Mouse (Mus musculus): ENCODE measurements around the gene Cabp2. TPM values are rescaled to one million over a fixed set of nuclear protein-coding genes. Genes with fewer than 3 reads are reported as not detected.
A peak's percentile ranks its signal among the peaks of the same experiment; 100 is the strongest.
"Not testable (repeated sequence)": the region's sequence is repeated elsewhere in the genome, so short reads cannot be mapped to it uniquely, and the experiment has no call there.

Cabp2 gene
- polyA plus RNA-seq (2014; fragmentation: Nextera tagmentation; extraction: Ambion mirVana), result not detected in 2 replicates

DNA sequence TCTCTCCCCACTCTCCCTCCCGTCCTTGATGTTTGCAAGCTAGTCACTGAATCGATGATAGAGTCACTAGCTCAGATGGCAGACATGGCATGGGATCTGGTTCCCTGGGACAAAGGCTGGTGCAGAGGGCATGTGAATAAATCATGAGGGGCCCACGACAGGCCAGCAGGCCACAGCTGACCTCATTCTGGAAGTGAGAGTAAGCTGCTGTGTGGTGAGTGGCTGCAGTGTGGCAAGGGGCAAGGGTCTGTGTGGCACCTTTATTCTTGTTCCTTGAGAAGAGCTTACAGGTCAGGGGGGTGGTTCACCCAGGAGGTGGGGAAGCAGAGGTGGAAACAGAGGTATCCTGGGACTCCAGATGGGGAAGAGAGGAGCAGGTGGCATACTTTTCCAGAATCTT, at the start of gene Cabp2:
Gene Cabp2 (plus strand): TSS at position 185 of the 400 bp plus-strand sequence.
- no peak within 1 kb of the TSS for H3K4me3 ChIP-seq (ENCODE audit: low read depth, low read length)
- no peak within 1 kb of the TSS for H3K9ac ChIP-seq (replicated peaks; ENCODE audit: low read length)
- H3K36me3 ChIP-seq (replicated peaks; ENCODE audit: control insufficient read depth, insufficient read depth, low read depth, low read length), result no peaks in the 10 kb centered on the region
- H3K9me3 ChIP-seq (replicated peaks; ENCODE audit: control insufficient read depth, low read length), result no peaks in the 10 kb centered on the region
- H3K27ac ChIP-seq (replicated peaks; ENCODE audit: low read depth, low read length), result no peak within 1 kb of the TSS
- no peak within 1 kb of the TSS for H3K4me2 ChIP-seq (ENCODE audit: low read depth, low read length)
- no peaks in the 10 kb centered on the region for H3K4me1 ChIP-seq (ENCODE audit: control insufficient read depth, insufficient read depth, low read length)
- DNase-seq (ENCODE audit: low spot score) (no peak), ATAC-seq (replicated peaks; ENCODE audit: insufficient number of reproducible peaks, low FRiP score, low TSS enrichment, low read depth) (no peak)
- 72% methylated on average over 3 of the region's 3 CpGs for WGBS
- H3K27me3 ChIP-seq (ENCODE audit: control insufficient read depth, insufficient read depth, low read length), result no peaks in the 10 kb centered on the region

DNA sequence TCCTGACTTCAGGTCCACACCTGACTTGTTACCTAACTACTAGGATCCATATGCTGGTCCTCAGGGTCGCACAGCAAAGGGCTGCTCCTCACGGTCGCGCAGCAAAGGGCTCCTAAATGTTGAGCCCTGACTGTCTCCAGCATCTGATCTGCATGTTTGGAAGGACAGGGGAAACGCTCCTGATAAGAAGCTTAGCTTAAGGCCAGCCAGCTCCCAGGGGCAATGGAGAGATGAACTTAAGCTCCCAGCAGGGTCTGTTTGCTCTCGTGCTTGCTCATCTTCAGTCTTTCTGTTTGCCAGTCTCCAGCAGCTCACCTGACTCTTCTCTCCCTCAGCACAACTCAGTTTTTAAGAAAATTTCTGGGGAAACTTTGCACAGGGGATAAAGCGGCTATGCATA, 48.7 kb upstream of the Cabp2 start:
- H3K4me1 ChIP-seq (ENCODE audit: control insufficient read depth, insufficient read depth, low read length), result no peaks in the 10 kb centered on the region

DNA sequence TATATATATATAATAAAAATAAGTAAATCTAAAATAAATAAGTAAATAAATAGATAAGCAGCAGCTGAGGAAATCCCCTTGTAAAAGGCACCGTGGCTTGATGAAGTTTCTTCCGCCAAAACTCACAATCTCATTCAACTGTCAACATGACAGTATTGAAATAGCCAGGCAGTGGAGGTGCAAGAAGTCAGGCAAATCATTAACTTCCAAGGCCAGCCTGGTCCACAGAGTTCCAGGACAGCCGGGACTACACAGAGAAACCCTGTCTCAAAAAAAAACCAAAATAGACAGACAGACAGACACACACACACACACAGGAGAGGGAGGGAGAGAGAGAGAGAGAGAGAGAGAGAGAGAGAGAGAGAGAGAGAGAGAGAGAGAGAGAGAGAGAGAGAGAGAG, 48.1 kb upstream of the Cabp2 start:
- Histone ChIP-seq H3K27ac (replicated peaks; ENCODE audit: low read depth, low read length) (no peak overlapping the region), H3K27me3 (ENCODE audit: control insufficient read depth, insufficient read depth, low read length) (no peaks in the 10 kb centered on the region), H3K4me2 (ENCODE audit: low read depth, low read length) (no peak overlapping the region), H3K9me3 (replicated peaks; ENCODE audit: control insufficient read depth, low read length) (no peaks in the 10 kb centered on the region), H3K36me3 (replicated peaks; ENCODE audit: control insufficient read depth, insufficient read depth, low read depth, low read length) (no peaks in the 10 kb centered on the region), H3K9ac (replicated peaks; ENCODE audit: low read length) (no peak overlapping the region), H3K4me1 (ENCODE audit: control insufficient read depth, insufficient read depth, low read length) (no peaks in the 10 kb centered on the region), H3K4me3 (ENCODE audit: low read depth, low read length) (no peak overlapping the region)
- 85% methylated on average over 3 of the region's 3 CpGs for WGBS
- ATAC-seq (replicated peaks; ENCODE audit: insufficient number of reproducible peaks, low FRiP score, low TSS enrichment, low read depth) (no peak), DNase-seq (ENCODE audit: low spot score) (no peak)

More for the DNA sequence above, 48.7 kb upstream of the Cabp2 start:
- Histone ChIP-seq H3K9me3 (replicated peaks; ENCODE audit: control insufficient read depth, low read length) (no peaks in the 10 kb centered on the region), H3K9ac (replicated peaks; ENCODE audit: low read length) (no peak overlapping the region), H3K27me3 (ENCODE audit: control insufficient read depth, insufficient read depth, low read length) (no peaks in the 10 kb centered on the region), H3K4me3 (ENCODE audit: low read depth, low read length) (no peak overlapping the region), H3K27ac (replicated peaks; ENCODE audit: low read depth, low read length) (no peak overlapping the region), H3K36me3 (replicated peaks; ENCODE audit: control insufficient read depth, insufficient read depth, low read depth, low read length) (no peaks in the 10 kb centered on the region), H3K4me2 (ENCODE audit: low read depth, low read length) (no peak overlapping the region)
- ATAC-seq (replicated peaks; ENCODE audit: insufficient number of reproducible peaks, low FRiP score, low TSS enrichment, low read depth) (no peak), DNase-seq (ENCODE audit: low spot score) (no peak)
- 56% methylated on average over 7 of the region's 7 CpGs for WGBS

DNA sequence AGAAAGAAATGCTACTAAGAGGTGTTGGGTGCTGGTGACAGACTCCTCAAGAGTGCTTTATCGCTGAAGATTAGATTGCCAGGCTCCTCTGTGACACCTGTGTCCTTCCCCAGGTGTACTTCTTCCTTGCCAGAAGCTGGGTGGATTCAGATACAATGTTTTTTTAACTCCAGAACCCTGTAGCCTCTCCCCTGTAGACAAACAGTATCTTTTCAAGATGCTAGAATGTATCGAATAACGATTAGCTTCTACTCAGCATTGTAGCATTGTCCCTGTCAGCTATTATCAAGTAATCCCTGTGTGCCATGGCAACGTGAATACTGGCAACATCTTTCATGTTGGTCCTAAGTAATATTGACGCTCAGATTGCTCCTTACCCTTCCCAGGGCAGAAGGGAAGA, 47.6 kb upstream of the Cabp2 start:
- ATAC-seq (replicated peaks; ENCODE audit: insufficient number of reproducible peaks, low FRiP score, low TSS enrichment, low read depth), result no peak
- Histone ChIP-seq H3K27me3 (ENCODE audit: control insufficient read depth, insufficient read depth, low read length) (no peaks in the 10 kb centered on the region), H3K36me3 (replicated peaks; ENCODE audit: control insufficient read depth, insufficient read depth, low read depth, low read length) (no peaks in the 10 kb centered on the region), H3K4me1 (ENCODE audit: control insufficient read depth, insufficient read depth, low read length) (no peaks in the 10 kb centered on the region), H3K9me3 (replicated peaks; ENCODE audit: control insufficient read depth, low read length) (no peaks in the 10 kb centered on the region), H3K9ac (replicated peaks; ENCODE audit: low read length) (no peak overlapping the region), H3K4me2 (ENCODE audit: low read depth, low read length) (no peak overlapping the region), H3K27ac (replicated peaks; ENCODE audit: low read depth, low read length) (no peak overlapping the region), H3K4me3 (ENCODE audit: low read depth, low read length) (no peak overlapping the region)
- DNase-seq (ENCODE audit: low spot score), result no peak
- 63% methylated on average over 5 of the region's 5 CpGs for WGBS

DNA sequence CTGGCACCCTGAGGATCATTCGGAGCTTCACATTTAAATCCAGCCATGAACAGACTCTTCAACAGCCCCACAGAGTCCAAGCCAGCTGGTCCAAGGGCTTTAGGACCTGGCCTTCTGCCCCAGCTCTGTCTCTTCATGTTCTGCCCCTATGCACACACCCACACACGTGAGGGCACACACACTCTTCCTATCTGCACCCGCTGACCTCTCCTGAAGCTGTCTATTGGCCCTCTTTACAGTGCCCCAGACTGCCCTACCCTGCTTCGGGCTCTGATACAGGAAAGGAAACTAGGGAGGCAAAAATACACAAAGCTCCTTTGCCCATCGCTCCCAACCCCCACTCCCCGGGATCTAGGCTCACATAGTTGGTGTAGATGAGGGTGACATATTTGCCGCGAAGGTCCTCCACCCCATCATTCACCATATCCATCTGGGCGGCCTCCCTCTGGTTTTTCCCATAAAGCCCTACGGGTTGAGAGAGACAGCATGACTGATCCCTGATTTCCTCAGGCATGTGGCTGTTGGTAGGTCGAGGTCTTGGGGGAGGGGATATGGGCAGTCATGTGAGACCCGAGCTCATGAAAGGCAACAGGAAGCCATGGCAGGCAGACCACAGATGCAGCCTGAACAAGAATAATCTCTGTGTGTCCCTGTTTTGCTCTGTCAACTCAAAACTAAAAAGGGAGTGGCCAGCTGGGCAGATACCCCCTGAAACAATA, 44.9 kb upstream of the Cabp2 start:
- Histone ChIP-seq H3K9ac (replicated peaks; ENCODE audit: low read length) (no peak overlapping the region), H3K27ac (replicated peaks; ENCODE audit: low read depth, low read length) (no peak overlapping the region), H3K4me3 (ENCODE audit: low read depth, low read length) (no peak overlapping the region), H3K4me1 (ENCODE audit: control insufficient read depth, insufficient read depth, low read length) (no peaks in the 10 kb centered on the region), H3K9me3 (replicated peaks; ENCODE audit: control insufficient read depth, low read length) (no peaks in the 10 kb centered on the region), H3K36me3 (replicated peaks; ENCODE audit: control insufficient read depth, insufficient read depth, low read depth, low read length) (no peaks in the 10 kb centered on the region), H3K4me2 (ENCODE audit: low read depth, low read length) (no peak overlapping the region), H3K27me3 (ENCODE audit: control insufficient read depth, insufficient read depth, low read length) (no peaks in the 10 kb centered on the region)
- ATAC-seq (replicated peaks; ENCODE audit: insufficient number of reproducible peaks, low FRiP score, low TSS enrichment, low read depth) (no peak), DNase-seq (ENCODE audit: low spot score) (no peak)
- WGBS, result 72% methylated on average over 12 of the region's 12 CpGs

DNA sequence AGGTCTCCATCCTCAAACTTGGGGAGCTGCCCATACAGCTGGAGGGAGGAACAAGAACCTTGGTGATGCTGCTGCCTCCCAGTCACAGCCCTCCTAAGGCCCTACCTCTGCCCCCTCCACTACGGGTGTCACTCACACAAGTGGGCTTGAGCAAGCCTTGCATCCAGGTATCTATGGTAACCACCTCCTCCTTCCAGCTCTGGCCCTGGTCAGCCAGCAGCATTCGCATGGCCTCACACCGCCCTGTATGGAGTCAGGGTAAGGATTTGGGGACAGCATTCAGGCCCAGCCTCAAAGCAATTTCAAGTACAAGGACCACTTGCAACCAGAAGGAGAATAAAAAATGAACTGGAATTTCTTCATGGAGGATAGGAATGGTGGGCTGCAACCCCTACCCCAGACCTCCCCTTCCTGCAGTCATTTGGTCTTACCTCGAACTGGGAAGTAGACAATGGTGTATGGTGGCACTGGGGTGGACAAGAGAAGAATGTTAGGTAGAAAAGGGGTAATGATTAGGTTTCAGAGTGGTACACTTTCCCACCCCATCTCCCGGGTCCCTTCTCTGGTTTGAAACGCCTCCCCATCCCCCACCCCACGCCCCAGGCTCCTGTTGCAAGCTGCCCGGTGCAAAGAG, 44.1 kb upstream of the Cabp2 start:
- not testable (repeated sequence) for H3K4me1 ChIP-seq (ENCODE audit: control insufficient read depth, insufficient read depth, low read length); H3K27me3 ChIP-seq (ENCODE audit: control insufficient read depth, insufficient read depth, low read length); DNase-seq (ENCODE audit: low spot score); ATAC-seq (replicated peaks; ENCODE audit: insufficient number of reproducible peaks, low FRiP score, low TSS enrichment, low read depth); H3K36me3 ChIP-seq (replicated peaks; ENCODE audit: control insufficient read depth, insufficient read depth, low read depth, low read length); H3K9me3 ChIP-seq (replicated peaks; ENCODE audit: control insufficient read depth, low read length)
- Histone ChIP-seq H3K27ac (replicated peaks; ENCODE audit: low read depth, low read length) (peak overlapping the region; percentile 70; the same call in 1 of the 2 replicates), H3K9ac (replicated peaks; ENCODE audit: low read length) (peak overlapping the region; percentile 91), H3K4me3 (ENCODE audit: low read depth, low read length) (peak overlapping the region; percentile 68), H3K4me2 (ENCODE audit: low read depth, low read length) (peak overlapping the region; percentile 77)
- WGBS, result 25% methylated on average over 7 of the region's 8 CpGs

DNA sequence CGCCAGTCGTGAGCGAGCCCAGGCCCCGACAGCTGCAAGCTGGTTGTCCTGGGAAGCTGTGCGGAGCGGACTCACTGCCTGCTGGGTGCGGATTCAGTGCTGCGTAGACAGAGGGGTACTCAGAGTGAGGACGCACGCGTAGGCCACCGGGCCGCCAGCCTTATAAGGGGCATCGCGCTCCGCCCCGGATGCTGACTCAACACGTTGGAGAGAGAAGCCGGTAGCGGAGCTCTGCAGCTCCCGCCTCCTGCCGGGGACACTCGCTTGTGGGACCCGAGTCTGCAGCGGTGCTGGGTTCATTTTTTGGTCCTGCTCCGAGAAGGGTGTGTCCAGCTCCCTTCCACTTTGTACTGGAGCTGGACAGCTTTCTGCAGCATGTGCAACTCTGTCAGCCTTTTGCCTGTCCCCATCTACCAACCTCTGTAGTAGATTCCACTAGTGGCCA, 43.6 kb upstream of the Cabp2 start, which contains the start of gene Gstp1:
Gene Gstp1 (minus strand): TSS at position 198 of the 445 bp plus-strand sequence.
- WGBS, result under 1% methylated on average over 26 of the region's 26 CpGs
- H3K27ac ChIP-seq (replicated peaks; ENCODE audit: low read depth, low read length), result peak within 1 kb of the TSS; percentile 70; the same call in 1 of the 2 replicates

DNA sequence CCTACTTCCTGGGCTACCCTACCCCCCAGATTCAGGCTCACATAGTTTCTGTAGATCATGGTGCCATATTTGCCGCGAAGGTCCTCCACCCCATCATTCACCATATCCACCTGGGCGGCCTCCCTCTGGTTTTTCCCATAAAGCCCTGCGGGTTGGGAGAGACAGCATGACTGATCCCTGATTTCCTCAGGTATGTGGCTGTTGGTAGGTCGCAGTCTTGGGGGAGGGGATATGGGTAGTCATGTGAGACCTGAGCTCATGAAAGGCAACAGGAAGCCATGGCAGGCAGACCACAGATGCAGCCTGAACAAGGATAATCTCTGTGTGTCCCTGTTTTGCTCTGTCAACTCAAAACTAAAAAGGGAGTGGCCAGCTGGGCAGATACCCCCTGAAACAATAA, 40.4 kb upstream of the Cabp2 start:
- not testable (repeated sequence) for H3K9ac ChIP-seq (replicated peaks; ENCODE audit: low read length); DNase-seq (ENCODE audit: low spot score); H3K4me3 ChIP-seq (ENCODE audit: low read depth, low read length); ATAC-seq (replicated peaks; ENCODE audit: insufficient number of reproducible peaks, low FRiP score, low TSS enrichment, low read depth); H3K27ac ChIP-seq (replicated peaks; ENCODE audit: low read depth, low read length); H3K4me1 ChIP-seq (ENCODE audit: control insufficient read depth, insufficient read depth, low read length); H3K36me3 ChIP-seq (replicated peaks; ENCODE audit: control insufficient read depth, insufficient read depth, low read depth, low read length); H3K4me2 ChIP-seq (ENCODE audit: low read depth, low read length); H3K9me3 ChIP-seq (replicated peaks; ENCODE audit: control insufficient read depth, low read length); H3K27me3 ChIP-seq (ENCODE audit: control insufficient read depth, insufficient read depth, low read length)
- WGBS, result 83% methylated on average over 5 of the region's 5 CpGs

More for the DNA sequence above, 43.6 kb upstream of the Cabp2 start, which contains the start of gene Gstp1:
- DNase-seq (ENCODE audit: low spot score) (peak; percentile 90), ATAC-seq (replicated peaks; ENCODE audit: insufficient number of reproducible peaks, low FRiP score, low TSS enrichment, low read depth) (peak; percentile 87)
- no peaks in the 10 kb centered on the region for H3K4me1 ChIP-seq (ENCODE audit: control insufficient read depth, insufficient read depth, low read length)
- no peaks in the 10 kb centered on the region for H3K27me3 ChIP-seq (ENCODE audit: control insufficient read depth, insufficient read depth, low read length)
- H3K4me2 ChIP-seq (ENCODE audit: low read depth, low read length), result peak within 1 kb of the TSS; percentile 77
- H3K4me3 ChIP-seq (ENCODE audit: low read depth, low read length), result peak within 1 kb of the TSS; percentile 68
- H3K9me3 ChIP-seq (replicated peaks; ENCODE audit: control insufficient read depth, low read length), result no peaks in the 10 kb centered on the region
- H3K9ac ChIP-seq (replicated peaks; ENCODE audit: low read length), result peak within 1 kb of the TSS; percentile 91
- no peaks in the 10 kb centered on the region for H3K36me3 ChIP-seq (replicated peaks; ENCODE audit: control insufficient read depth, insufficient read depth, low read depth, low read length)

Measured in embryonic facial prominence, embryonic 11.5 days (tissue).